Mouse (Mus musculus) adrenal gland, postnatal 4 days (tissue): Measurements from ENCODE around the gene Fat2. TPM values are rescaled to one million over a fixed set of nuclear protein-coding genes. Genes with fewer than 3 reads are reported as not detected.

ENCODE experiments used
- DNase-seq, 2 experiments: peaks; one replicate each; pipeline ENCODE4 v3.0.0; 2021 to 2022; ENCODE audit warnings: low spot score in 2 of 2, mixed read lengths in 2 of 2
- long read RNA-seq, 2 experiments: library from polyadenylated mRNA; stranded (forward); transcript quantifications; one replicate each; pipeline ENCODE4 v2.0.0; 2021
- total RNA-seq, 2 experiments: library from RNA; stranded (reverse); gene quantifications; 2 replicates each; pipeline ENCODE4 v1.2.3; 2021

Gene Fat2
- total RNA-seq = under 1 TPM; 0.11 to 0.22 TPM
- long read RNA-seq, experiment 1, partial matches to known transcripts = 0 of 1 reads
- long read RNA-seq, experiment 1, other reads (novel, unspliced or antisense) = 1 of 1 reads
- long read RNA-seq, experiment 2 = 0 reads

DNA sequence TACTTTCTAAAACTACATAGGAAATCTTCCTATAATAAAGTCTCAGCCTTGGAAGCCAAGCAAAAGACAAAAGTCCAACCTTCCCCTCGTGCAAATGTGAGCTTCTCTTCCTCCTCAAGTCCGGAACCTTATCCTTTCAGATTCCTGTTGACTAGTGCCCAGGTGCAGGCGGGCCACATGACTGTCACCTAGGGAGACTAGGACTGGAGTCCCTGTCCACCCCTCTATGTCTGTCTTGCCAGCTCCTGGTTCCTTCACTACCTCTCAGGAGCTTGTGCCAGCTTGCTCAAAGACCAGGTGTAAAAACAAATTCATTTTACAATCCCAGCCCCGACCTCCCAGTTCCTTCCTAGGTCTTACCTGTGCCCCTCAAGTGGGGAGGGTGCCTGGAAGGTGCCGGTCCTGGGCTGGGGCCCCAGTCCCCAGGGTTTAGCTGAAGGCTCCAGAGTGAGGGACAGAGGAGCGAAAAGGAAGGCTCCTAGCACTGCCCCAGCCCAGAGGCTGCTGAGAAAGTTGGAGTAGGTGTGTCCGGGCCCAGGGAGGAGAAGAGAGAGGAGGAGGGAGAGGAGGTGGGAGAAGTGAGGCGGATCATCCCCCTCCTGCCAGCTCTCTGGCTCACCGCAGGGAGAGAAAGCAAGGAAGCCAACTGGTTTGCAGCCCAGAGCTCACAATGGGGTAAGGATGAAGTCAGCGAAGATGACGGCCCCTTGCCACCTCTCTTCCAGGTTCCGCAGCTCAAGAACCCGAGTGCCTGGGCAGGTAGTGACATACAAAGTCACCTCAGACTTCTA lies at the start of gene Fat2:
Gene Fat2, minus strand, starts transcription at position 464 of the 791 bp plus-strand sequence.
- no peak for DNase-seq

DNA sequence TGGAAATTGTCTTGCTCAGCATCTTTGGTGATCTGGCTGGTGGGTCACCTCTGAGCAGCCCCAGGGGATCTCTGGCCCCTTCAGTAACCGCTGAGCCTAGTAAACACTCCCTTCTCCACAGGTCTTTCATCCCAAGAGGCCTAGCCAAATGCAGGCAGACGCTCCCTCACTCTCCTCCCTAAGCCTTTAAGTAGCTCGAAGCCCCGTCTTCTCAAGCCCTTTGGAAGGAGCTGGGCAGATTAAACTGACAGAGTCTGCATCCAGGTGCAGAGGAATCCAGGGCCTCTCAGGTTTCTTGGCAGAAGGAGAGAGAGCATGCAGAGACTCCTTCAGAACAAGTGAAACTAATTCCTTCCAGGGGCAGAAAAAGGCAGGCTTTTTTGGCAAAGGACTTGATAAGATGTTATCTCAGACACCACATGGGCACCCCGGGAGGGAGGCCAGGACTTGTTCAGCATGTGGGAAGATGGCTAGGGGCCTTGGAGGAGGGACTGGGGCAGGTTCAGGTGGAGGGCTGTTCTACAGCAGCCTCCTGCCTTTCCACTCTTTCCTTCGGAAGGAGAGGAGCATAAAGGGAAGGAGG lies 47.2 kb upstream of the Fat2 start:
- DNase-seq = no peak

DNA sequence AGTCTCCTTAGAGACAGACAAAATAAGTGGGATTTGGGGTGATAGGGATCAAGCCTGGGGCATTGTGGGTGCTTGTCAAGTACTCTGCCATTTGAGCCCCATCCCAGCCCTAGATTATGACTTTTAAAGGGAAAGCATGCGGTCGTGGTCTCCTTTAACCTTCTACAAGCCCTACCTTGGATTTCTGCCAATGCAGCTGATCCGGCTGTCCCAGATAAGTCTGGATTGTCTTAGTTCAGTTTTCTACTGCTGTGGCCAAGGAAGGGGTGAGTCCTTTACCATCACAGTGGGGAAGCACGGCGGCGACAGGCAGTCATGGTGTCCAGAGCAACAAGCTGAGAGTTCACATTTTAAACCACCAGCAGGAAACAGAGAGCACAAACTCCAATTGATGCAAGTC lies 44.5 kb upstream of the Fat2 start:
- DNase-seq = no peak

DNA sequence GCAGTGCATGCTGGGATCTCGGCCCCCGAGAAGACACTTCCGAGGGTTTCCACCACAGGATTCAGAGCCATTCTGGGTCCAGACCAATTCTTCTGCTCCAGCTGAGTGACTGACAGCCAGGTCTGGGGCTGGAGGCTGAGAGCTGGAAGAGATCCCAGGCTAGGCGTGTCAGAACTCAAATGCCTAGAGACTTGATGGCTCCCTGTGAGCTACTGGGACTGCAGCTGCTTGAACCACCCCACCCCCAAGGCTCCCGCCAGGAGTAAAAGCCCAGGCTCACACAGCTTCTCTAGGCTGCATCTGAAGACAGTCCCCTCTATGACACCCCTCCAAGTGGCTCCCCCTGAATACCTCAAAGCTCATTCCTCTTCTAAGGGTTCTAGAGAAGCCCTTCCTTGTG lies 42.0 kb upstream of the Fat2 start:
- no peak for DNase-seq

DNA sequence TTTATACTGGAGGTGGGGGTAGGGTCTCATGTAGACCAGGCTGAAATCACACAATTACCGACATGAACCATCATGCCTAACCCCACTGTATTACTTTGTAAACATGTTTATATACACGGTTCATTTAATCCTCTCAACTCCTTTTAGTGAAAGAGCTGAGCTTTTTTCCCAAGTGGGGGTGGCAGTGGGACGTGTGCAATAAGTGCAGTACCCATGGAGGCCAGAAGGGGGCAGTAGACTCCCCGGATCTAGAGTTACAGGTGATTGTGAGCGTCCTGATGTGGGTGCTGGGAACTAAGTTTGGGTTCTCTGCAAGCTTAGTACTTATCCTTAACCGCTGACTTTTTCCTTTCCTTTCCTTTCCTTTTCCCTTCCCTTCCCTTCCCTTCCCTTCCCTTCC lies 37.5 kb upstream of the Fat2 start:
- no peak for DNase-seq

DNA sequence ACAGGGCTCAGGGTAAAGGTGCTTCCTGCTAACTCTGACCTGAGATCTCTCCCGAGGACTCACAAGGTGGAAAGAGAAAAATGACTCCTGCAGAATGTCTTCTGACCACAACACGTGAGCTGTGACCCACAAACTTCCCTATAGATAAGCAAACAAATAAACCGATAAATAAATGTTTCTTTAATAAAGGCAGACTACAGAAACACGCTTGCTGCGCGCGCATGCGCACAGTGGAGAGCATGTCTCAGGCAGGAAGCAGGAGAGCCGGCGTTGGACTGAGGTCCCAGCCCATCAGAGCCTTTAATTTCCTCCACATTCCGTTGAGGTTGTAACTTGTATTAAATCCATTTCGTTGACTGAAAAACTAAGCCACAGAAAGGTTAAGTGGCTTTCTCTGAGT lies 37.0 kb upstream of the Fat2 start:
- no peak for DNase-seq

DNA sequence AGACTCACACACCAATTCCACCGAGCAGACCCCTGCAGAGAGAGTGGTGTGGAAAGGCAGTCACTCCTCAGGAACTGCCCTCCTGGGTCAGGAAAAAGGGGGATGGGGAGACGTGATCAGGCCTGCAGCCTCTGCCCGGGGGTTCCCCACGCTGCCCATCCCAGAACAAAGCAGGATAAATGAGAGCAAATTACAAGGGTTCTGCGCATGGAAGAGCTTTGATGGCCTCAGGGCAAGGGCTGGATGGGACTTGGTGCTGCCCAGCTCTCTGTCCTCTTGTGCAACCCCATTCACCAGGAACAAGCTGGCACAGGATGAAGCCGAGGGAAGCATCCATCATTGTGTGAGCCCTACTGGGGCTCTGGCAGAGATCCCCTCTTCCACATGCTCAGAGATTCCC lies 35.6 kb upstream of the Fat2 start:
- no peak for DNase-seq

DNA sequence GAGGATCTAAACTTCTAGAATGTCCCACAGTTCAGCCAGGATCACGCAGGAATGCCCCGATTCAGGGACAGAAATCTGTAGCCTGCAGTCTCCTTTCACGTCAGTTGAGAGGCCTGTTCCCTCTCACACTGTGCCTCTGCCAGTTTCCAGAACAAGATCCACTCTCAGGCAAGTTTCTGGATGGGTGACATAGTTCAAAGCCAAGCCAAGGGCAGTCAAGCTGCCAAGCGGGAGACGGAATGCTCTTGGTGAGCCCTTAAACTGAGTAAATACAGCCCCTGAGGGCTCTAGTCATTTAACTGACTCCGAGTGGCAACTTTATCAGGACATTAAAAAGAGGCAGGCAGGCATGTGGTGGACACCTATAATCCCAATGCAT lies 32.7 kb upstream of the Fat2 start:
- DNase-seq = no peak

DNA sequence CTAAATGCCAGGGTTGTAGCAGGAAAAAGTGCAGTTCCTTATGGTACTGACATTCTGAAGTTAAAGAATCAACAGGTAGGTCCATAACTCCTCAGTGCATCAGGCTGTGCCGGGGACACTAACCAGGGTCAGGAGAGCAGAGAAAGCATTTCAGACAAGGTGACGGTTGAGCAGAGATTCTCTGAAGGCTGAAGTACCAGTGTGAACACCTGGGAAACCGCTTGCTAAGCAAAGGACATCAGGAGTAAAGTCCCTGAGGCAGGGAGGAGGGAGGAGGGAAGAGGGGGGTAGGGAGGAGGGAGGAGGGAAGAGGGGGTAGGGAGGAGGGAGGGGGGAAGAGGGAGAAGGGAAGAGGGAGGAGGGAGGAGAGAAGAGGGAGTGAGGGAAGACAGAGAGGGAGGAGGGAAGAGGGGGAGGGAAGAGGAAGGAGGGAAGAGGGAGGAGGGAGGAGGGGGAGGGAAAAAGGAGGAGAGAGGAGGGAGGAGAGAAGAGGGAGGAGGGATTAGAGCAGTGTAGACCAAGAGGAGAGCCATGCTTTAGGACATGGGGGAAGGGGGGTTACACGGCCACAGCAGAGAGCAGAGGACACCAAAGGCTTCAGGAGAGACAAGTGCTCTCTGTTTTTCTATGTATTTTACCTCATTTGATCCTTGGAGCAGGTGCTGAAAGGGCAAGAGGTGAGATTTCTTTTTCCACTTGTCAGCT lies 32.2 kb upstream of the Fat2 start:
- no peak for DNase-seq

DNA sequence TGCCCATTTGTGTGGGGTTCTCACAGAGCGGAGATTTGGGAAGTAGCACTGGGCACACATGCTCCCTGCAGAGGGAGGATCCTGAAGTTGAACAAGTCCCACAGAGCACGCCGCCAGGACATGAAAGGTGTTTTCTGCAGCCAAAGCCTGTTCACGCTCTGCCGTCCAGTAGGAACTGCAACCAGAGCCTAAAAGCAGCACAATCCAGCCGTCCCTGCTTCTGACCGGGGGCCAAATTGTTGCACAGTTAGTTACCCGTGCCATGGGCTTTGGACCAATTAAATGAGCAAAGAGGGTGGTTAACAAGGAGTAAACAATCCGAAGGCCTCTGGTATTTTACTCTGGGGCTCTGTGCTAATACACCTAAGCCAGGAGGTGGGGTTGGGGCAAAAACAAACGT lies 31.4 kb upstream of the Fat2 start:
- no peak for DNase-seq

DNA sequence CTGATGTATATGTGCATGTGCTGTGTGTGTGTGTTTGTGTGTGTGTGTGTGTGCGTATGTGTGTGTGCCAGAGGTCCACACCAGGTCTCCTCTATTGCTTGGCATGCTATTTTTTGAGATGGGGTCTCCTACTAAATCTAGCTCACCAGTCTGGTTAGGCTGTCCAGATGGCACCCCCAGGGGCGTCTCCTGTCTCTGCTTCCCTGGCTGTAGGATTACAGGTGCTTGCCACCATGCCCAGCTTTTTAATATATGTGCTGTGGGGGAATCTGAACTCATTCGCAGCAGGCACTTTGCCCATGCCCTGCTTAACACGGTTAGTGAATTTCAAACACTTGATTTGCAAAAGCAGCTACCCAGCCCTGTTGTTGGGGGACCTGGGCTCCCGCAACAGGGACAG lies 29.5 kb upstream of the Fat2 start:
- DNase-seq = no peak

DNA sequence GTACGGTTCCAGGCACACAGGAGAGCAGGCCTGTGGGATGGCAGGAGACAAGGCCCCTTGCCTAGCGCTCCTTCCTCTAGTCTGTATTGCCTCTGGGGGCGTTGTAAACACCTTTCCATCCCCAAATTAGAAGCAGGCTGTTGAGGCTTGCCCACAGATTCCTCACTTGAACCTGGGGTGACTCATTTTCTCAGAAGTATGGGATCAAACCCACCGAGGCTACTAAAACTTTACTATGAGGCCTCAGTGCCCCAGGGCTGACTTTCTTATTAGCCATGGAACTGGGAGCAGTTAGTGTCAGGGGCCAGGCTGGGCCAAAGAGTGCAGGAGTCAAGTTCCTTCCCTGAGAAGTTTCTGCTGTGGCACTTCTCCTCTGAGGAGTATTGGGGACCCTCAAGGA lies 28.9 kb upstream of the Fat2 start:
- DNase-seq = no peak

DNA sequence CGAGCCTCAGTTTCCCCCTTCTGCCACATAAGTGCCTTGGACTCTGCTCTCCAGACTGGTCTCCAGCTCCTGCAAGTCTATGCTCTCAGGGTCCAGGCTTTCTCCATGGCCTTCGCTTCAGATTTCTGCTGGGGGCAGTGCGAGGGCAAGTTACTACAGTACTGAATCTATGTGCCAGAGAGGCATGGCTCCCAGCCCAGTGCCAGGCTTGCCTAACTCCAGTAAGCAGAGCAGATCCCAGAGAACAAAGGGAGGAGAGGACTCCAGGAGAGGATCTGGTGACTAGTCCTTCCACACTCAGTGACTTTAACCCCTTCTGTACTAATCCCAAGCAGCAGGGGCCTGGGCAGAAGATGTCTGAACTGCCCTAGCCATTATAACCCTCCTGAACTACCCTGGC lies 28.3 kb upstream of the Fat2 start:
- DNase-seq = no peak

DNA sequence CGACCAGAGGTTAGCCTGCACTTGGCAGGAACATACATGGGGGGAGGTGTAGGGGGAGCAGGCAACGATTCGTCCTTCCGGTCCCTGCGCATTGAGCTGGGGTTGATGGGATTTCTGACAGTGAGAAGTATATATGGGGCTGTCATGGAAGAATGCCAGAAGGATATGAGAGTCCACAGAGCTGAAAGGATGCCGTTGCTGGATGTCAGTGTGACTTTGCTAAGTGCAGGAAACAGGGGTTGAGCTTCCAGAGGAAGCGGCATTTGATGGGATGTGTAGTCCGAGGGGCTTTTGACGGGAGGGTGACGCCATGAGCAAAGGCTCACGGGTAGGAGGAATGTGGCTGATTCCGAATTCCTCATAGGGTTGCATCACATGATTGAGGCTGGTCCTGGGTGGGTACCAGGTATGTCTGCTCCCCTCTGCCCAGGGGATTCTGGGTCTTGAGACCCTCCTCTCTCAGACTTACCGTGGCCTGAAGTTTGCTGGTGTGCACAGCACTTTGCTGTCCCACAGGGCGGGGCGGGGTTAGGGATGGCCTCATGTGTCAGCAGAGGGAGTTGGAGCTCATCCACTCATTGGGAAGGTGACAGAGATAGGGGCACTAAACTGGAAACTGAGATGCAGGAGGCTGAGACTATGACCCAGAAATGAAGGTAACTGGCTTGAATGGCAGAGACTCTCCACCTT lies 21.9 kb upstream of the Fat2 start:
- DNase-seq = no peak

DNA sequence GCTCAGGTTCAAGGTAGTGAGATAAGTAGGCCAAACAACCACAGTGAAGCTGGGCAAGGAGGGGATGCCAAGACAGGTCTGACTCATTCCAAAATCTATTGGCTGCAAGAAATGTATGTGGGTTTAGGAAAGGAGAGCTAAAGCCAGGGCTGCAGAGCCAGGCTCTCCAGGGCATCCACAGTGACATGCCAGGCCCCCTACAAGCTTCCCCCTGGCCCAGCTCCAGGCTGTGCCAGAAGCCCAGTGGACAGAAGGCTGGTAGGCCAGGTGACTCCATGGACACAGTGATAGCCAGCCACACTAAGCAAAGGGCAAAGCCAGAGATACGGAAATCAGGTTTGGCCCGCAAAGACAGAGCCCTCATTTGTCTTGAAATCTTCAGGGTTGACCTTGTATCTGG lies 20.5 kb upstream of the Fat2 start:
- no peak for DNase-seq

DNA sequence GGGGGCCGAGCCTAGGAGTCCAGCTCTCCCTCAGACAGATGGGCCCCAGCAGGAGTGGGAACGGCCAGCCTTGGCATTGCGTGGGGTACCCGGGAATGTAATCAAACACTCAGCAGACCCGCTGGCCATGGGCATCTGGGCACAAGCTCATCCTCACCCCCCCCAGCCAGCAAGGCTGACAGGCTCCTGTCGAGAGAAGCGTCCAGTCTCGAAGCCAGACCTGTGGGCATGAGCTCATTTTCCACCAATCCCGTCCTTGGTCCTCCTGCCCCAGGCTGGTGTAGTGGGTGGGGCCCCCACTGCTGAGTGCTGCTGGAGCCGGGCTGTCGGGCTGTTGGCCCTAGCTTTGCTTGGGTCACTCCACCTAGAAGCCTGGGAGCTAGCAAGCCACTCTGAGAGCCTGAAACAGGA lies 5.6 kb upstream of the Fat2 start:
- DNase-seq = no peak

DNA sequence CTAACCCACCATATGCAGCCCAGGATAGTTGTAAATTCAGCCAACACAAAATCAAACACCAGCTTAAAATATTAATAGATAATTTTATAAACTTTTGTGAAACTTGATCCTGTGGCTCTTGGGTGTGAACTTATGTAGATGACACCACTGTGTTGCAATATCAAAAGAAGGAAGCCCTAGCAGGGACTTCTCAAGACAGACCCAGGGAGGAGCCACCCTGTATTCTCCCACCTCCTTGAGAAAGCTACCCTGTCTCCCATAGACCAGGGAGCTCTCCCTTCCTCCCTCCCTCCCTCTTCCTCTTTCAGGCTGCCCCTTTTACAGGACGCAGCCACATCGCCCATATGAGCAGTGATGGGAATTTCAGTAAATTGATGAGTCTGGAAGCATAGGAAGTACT lies 4.4 kb upstream of the Fat2 start:
- DNase-seq = no peak

DNA sequence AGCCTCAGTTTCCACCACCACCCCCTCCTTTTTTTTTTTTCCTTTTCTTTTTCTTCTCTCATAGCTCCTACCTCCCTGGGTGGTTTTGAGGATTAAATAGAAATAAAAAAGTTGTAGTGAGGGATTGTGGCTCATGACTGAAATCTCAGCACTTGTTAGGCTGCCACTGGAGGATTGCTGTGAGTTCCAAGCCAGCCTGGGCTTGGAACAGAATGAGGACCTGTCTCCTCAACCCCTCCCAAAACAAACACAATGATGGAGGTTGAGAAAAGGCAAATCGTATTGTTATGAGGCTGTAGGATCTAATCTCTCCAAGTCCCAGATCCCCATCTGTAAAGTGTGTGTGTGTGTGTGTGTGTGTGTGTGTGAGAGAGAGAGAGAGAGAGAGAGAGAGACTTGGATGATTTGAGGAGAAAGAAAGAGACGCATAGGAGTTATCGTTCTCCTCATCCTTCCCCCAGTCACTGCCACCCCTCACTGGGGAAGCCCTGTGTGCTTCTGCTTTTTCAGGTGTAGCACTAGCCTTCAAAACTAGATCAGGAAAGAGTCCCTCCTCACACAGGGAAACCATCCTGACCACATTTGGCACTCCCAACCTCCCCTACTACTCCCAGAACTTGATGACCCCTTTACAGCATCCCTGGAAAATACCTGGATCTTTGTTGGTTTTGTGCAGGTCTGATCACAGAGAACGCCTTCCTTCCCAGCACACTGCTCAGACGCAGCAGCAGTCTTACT lies 837 bp upstream of the Fat2 start:
- no peak for DNase-seq

DNA sequence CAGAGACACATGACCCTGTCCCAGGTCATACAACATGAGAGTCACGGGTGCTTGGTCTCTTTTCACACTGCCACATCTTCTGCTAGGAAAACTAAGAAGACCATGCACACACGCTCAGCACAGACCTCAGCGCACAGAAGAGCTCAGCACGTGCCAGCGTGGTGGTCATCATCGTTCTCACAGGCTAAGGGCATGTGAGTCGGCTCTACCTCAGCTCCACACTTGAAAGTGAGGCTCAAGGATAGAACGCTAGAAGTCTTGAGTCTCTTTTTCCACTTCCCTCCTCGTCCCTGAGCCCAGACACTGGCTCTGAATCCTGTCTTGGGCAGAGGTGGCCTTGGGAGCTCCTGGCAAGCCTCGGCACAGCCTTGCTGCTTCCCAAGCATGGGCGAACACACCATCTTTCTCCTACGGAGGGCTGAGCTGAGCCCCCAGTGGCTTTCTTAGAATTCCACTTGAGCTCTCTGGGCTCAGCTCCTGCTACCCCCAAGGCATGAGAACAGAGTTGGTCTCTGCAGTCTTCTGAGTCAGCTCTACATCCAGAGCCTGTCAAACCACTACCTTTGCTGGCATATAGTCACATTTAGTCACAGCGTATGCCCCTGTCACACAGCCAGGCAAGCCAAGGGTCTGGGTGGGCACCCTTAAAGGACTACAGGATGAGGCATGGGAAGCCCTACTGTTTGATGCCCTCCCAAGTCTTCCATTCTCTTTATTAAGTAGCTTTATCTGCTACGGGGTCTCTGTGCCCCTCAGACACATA lies 869 bp downstream of the Fat2 start:
- DNase-seq = no peak

DNA sequence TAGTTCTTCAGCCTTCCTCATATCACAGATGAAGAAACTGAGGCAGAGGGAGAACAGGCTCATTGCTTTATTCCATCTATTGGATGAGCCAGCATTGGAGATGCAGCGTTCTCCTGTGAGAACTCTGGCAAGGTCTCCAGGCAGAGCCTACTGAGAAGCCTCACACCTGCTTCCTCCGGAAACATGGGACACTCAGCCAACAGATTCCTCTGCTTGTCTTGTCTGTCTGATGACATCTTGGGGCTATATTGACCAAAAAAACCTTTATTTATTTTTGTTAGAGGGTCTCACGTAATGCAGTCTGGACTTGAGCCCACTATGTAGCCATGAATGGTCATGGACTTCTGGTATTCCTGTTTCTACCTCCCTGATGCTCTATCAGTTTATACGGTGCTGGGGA lies 1.8 kb downstream of the Fat2 start:
- no peak for DNase-seq
